Mouse (Mus musculus): Measurements from ENCODE around the gene Olig1. TPM values are rescaled to one million over a fixed set of nuclear protein-coding genes. Genes with fewer than 3 reads are reported as not detected.
A peak's percentile ranks its signal among the peaks of the same experiment; 100 is the strongest.

The Olig1 gene
- polyA plus RNA-seq, 1 experiment from 2014 or later: 62.2 TPM

DNA sequence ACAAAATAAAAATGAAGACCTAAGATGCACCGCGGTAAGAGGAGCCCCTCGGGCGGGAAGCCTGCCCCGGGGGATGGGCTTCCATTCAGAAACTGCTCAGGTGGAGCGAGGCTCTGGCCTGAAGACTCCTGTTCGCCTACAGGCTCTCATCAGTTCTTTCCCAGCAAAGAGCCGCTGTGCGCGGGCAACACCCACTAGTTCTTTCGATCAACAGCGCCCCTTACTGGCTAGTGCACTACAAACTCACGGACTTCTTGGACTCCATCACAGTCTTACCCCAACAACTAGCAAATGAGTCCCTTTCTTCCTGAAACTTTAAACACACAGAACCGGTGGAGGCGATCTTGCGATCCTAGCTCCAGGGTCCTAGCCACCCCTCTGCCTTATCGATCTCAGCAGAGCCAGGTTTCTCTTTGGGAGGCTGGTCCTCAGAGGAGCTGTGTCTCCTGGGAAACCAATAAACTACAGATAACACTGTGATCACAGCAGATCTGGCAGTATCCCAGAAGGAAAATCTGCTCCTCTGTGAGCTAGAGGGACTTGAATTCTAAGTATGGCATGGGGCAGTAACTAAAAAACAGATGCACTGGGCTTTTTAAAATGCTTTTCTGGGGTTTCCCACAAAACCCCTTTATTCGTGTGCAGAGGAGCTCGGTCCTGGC, 44.7 kb downstream of the Olig1 start:
- H3K9me3 ChIP-seq (ENCODE audit: control insufficient read depth, low read length): no peaks in the 10 kb centered on the region
- H3K27ac ChIP-seq (ENCODE audit: low read depth, low read length): no peak overlapping the region
- ATAC-seq (ENCODE audit: low read depth): no peak
- H3K9ac ChIP-seq (replicated peaks; ENCODE audit: low read depth, low read length): no peak overlapping the region
- no peak overlapping the region for H3K4me2 ChIP-seq (ENCODE audit: low read depth, low read length)
- no peak overlapping the region for H3K4me3 ChIP-seq (ENCODE audit: low read depth, low read length)
- H3K27me3 ChIP-seq (ENCODE audit: control insufficient read depth, insufficient read depth, low read length): peaks cover 34% of the 10 kb centered on the region
- no peaks in the 10 kb centered on the region for H3K4me1 ChIP-seq (ENCODE audit: control insufficient read depth, insufficient read depth, low read length)
- H3K36me3 ChIP-seq (ENCODE audit: control insufficient read depth, insufficient read depth, low read length): no peaks in the 10 kb centered on the region
- 6% methylated on average over 19 of the region's 19 CpGs for WGBS

DNA sequence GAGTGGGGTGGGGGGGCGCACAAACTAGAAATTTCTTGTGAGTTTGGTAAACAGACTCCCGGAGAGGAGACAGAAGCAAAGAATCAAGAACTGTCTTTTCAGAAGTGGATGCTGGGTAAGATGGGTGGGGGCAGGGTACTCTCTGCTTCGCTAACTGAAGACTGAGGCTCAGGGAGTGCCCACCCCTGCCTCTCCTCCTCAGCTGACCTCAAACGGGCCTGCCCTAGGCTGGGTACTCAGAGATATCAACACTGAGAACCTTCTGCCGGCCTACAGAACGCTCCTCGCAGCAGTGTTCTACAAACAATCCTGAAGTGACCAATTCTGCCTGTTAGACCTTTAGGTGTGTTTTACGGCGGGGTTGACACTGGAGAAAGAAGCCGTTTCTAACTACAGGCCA, 50.6 kb downstream of the Olig1 start:
- Histone ChIP-seq H3K9ac (replicated peaks; ENCODE audit: low read depth, low read length) (no peak overlapping the region), H3K4me1 (ENCODE audit: control insufficient read depth, insufficient read depth, low read length) (peaks cover 7% of the 10 kb centered on the region; the same call in 1 of the 2 replicates), H3K4me3 (ENCODE audit: low read depth, low read length) (0 out of 2 replicates have a peak overlapping the region, but pooled peaks have one; percentile 6), H3K4me2 (ENCODE audit: low read depth, low read length) (peak overlapping the region; percentile 38), H3K27me3 (ENCODE audit: control insufficient read depth, insufficient read depth, low read length) (peaks cover 23% of the 10 kb centered on the region), H3K27ac (ENCODE audit: low read depth, low read length) (peak overlapping the region; percentile 45; the same call in 1 of the 2 replicates), H3K9me3 (ENCODE audit: control insufficient read depth, low read length) (no peaks in the 10 kb centered on the region), H3K36me3 (ENCODE audit: control insufficient read depth, insufficient read depth, low read length) (no peaks in the 10 kb centered on the region)
- WGBS: 44% methylated on average over 10 of the region's 10 CpGs
- peak; percentile 63; the same call in 1 of the 2 replicates for ATAC-seq (ENCODE audit: low read depth)

DNA sequence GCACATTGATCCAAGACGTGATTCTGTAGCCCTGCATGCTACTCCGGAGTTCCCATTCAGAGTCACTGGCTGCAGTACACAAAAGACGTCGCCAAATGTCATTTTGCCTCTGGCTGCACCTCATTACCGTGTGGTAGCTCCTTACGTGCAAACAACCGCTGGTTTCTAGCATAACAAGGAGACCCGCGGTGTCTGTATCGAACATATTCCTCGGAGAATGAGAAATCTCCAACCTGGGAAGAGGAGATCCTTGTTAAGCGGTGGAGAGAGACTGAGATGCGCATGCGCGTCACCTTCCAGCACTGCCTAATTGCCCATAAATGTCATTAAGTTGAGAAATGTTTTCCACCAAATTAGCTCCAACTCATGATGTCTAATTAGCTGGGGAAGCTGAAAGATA, 51.0 kb downstream of the Olig1 start:
- no peak overlapping the region for H3K9ac ChIP-seq (replicated peaks; ENCODE audit: low read depth, low read length)
- H3K27me3 ChIP-seq (ENCODE audit: control insufficient read depth, insufficient read depth, low read length): peaks cover 22% of the 10 kb centered on the region
- 0 out of 2 replicates have a peak overlapping the region, but pooled peaks have one; percentile 6 for H3K4me3 ChIP-seq (ENCODE audit: low read depth, low read length)
- H3K4me2 ChIP-seq (ENCODE audit: low read depth, low read length): peak overlapping the region; percentile 38
- H3K36me3 ChIP-seq (ENCODE audit: control insufficient read depth, insufficient read depth, low read length): no peaks in the 10 kb centered on the region
- WGBS: 16% methylated on average over 15 of the region's 15 CpGs
- H3K27ac ChIP-seq (ENCODE audit: low read depth, low read length): no peak overlapping the region
- peaks cover 7% of the 10 kb centered on the region; the same call in 1 of the 2 replicates for H3K4me1 ChIP-seq (ENCODE audit: control insufficient read depth, insufficient read depth, low read length)
- peak; percentile 86 for ATAC-seq (ENCODE audit: low read depth)
- H3K9me3 ChIP-seq (ENCODE audit: control insufficient read depth, low read length): no peaks in the 10 kb centered on the region

Other genes starting within 250 kb of the Olig1 start
- 89.2 and 96.1 TPM in 2 replicates for gene Paxbp1, start 225.2 kb upstream of the Olig1 start, polyA plus RNA-seq (2014; fragmentation: Nextera tagmentation; extraction: Ambion mirVana)
- 0.37 and 0.41 TPM in 2 replicates for gene 4932438H23Rik, start 174.7 kb upstream of the Olig1 start, polyA plus RNA-seq (2014; fragmentation: Nextera tagmentation; extraction: Ambion mirVana)
- gene Olig2, start 44.3 kb upstream of the Olig1 start, polyA plus RNA-seq (2014; fragmentation: Nextera tagmentation; extraction: Ambion mirVana): 6.5 and 8.3 TPM in 2 replicates
- 33.8 and 40.6 TPM in 2 replicates for gene Ifnar2, start 103.0 kb downstream of the Olig1 start, polyA plus RNA-seq (2014; fragmentation: Nextera tagmentation; extraction: Ambion mirVana)
- gene Gm21970, start 121.9 kb downstream of the Olig1 start, polyA plus RNA-seq (2014; fragmentation: Nextera tagmentation; extraction: Ambion mirVana): not detected in 2 replicates
- gene Il10rb, start 136.4 kb downstream of the Olig1 start, polyA plus RNA-seq (2014; fragmentation: Nextera tagmentation; extraction: Ambion mirVana): 7.1 and 13.7 TPM in 2 replicates
- 48.3 and 52.6 TPM in 2 replicates for gene Ifnar1, start 215.5 kb downstream of the Olig1 start, polyA plus RNA-seq (2014; fragmentation: Nextera tagmentation; extraction: Ambion mirVana)

Data from neural tube, embryonic 14.5 days (tissue).